Mouse (Mus musculus) embryonic stem cell, embryonic (primary cell): ENCODE measurements at regions not wholly inside any gene's neighbourhood (a gene's known extent, or its start where the extent isn't known, plus 50 kb on each side); places are given as distances from the start of the nearest gene placed in this dataset.

ENCODE experiments used
- CTCF ChIA-PET, 4 experiments: fragments of 300-600 bp in 2 of 4; fragments of 350-600 bp in 2 of 4; sonication (Branson Sonifier 250); formaldehyde crosslinking; loops; one replicate each; lab custom pipeline; 2022; ENCODE audit warnings: inconsistent platforms in 2 of 4; lab: Charles Lee
- POLR2A ChIA-PET, 4 experiments: fragments of 300-600 bp in 2 of 4; fragments of 350-600 bp in 2 of 4; sonication (Branson Sonifier 250); formaldehyde crosslinking; loops; one replicate each; lab custom pipeline; 2022; ENCODE audit warnings: antibody characterized with exemption in 4 of 4, inconsistent platforms in 1 of 4; lab: Charles Lee

DNA sequence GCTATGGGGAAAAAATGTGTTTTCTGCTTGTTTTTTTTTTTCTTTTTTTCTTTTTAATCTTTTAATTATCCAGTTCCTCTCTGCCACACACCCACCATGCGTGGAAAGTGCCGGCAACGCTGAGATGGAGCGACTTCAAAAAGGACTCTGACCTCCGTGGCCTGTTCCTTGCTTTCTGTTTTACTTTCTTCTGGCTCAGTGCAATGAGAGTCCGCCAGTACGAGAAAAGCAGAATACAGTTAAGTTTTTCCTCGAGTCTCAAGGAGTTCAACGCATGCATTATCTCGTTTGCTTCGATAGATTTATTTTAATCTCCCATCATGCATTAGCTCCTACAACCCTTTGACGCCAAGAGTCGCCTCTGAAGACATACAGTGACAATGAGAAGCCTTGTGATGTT lies 284.3 kb downstream of the Pmp22 start:
- CTCF ChIA-PET, result interaction anchor here in 3 of 4 experiments (0.7 kb wide), 3 partner anchors 46 to 169 kb away, joined by 3 to 7 read pairs (median 3); no protein-coding TSS in a partner anchor
- POLR2A ChIA-PET, result interaction anchor here in 3 of 4 experiments (0.6 to 0.8 kb wide), 3 partner anchors 240 to 1392 kb away, joined by 3 to 6 read pairs (median 5); no protein-coding TSS in a partner anchor

DNA sequence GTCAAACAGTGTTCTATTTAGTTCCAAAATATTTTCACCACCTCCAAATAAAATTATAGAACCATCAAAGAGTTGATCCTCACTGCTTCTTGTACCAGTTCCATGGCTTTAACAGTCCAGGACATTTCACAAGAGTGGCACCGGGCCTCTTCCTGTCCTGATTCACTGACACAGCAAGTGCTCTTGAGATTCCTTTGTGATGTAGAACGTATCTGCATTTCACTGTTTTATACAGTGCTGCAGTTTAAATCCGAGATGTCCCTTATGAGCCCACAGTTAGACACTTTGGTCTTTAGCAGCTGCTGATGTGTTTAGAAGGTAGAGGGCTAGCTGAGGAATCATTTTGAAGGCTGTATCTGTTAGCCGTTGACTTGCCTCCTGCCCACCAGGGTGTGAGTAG lies 284.8 kb downstream of the Pmp22 start:
- ChIA-PET CTCF (no interaction called here), POLR2A (interaction anchor here in 1 of 4 experiments (0.6 kb wide), 1 partner anchor 240 kb away, joined by 3 read pairs; no protein-coding TSS in a partner anchor)

DNA sequence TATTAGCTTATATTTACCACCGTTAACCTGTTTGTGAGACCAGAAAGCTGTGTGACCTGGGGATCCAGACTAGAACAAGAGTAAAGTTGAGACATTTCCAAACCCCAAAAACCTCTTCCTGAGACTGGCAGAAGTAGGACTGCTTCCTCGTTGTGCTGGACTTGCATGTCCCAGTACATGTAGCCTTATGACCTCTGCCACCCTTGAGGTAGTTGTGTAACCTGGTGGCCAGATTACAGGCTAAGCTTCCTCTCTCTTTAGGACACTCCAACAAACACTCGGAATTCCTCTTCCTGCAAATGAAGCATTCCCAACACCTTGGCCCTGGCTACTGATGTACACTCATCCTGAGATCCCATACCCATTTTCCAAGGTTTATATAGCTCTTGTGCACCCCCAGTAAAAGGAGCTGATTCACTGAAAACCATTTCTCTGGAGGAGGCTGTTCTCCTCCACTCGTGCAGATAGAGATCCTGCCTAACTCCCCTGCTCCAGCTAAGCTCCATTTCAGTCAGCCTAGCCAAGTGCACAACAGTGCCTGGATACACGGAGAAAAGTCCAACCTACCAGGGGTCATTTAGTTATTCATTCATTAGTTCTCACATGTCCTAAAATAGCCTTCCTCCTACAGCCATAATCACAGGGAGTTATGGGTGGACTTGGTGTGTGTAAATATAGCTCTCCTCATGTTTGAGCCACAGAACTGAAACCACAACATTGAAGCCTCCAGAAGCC lies 289.4 kb downstream of the Pmp22 start:
- ChIA-PET CTCF (no interaction called here), POLR2A (interaction anchor here in 1 of 4 experiments (0.8 kb wide), 1 partner anchor 37 kb away, joined by 3 read pairs; no protein-coding TSS in a partner anchor)

DNA sequence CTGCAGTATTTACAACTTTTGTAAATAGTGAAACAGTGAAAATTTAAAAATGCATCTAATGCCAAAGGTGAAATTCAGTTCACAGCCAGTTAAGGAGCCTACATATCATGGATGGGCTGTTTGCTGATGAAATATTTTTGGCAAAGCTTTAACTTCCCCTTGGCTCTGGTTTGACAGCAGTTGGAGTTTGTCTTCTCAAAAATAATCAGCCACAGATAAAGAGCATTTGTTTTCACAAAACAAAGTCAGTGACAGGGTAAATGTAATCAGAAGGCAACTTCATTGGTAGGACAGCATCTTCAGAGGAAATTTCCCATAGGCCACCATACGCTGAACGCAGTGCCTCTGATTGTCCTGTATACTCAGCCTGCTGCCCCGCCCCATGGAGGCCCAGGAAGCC lies 291.6 kb downstream of the Pmp22 start:
- ChIA-PET CTCF (no interaction called here), POLR2A (no interaction called here)

DNA sequence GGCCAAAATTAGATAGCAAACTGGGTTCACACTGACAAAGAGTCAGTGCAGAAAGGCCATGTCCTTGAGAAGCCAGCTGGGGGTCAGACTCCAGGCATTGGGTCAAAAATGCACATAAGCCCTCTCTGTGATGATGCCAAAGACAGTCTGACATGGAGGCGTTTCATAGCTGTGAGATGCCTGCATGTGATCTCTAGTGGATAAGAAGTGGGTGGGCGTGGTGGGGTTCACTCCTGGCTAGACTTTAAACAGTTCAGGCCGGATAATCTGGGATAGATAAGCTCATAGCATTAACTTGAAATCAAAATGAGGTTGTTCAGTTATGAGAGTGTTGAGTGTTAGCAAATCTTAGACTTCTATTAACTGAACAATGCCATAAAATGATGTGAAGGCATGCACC lies 293.3 kb downstream of the Pmp22 start:
- ChIA-PET POLR2A (no interaction called here), CTCF (interaction anchor here in 1 of 4 experiments (0.7 kb wide), 1 partner anchor 189 kb away, joined by 6 read pairs; no protein-coding TSS in a partner anchor)

DNA sequence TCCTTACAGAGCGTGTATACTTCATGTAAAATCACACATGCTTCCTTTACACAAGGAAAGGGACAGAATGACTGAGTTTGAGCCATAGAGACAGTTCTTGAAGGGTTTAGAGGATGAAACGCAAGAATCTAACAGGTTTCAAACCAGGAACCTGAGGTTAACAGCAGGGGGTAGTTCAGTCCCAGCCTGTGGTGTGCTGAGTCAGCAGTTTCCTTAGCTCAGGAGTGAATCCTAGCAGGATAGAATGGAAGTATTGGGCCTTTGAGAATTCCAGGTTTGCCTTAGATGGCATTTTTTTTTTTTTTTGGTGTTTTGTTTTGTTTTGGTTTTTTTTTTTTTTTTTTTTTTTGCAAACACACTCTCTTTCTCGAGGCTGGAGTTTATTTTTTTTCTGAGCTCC lies 295.5 kb downstream of the Pmp22 start:
- ChIA-PET POLR2A (interaction anchor here in 2 of 4 experiments (0.6 to 0.7 kb wide), 3 partner anchors 62 to 723 kb away, joined by 4 to 11 read pairs (median 5); no protein-coding TSS in a partner anchor), CTCF (interaction anchor here (0.6 to 0.7 kb wide), 5 partner anchors 32 to 1065 kb away, joined by 3 to 5 read pairs (median 3); no protein-coding TSS in a partner anchor)

DNA sequence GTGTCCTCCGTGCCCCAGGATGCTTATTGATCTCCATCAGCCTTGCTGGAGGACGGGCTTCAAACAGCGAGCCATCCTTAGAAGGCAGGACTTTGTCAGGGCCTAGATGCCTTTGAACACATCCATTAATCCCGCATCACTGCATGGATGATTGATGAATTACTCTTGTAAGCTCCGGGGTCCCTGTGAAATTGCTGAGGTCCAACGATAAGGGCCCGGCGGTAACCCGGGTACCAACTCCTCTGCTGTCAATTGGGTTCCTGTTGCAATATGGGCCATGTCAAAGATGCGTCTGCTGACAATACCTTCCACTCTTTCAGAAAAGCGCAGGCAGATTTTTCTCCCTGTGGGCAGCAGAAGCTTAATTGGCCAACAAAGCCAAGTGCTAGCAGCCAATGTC lies 297.0 kb downstream of the Pmp22 start:
- ChIA-PET CTCF (interaction anchor here in 3 of 4 experiments (0.7 to 1.6 kb wide), 4 partner anchors 21 to 388 kb away, joined by 3 to 7 read pairs (median 4); no protein-coding TSS in a partner anchor), POLR2A (interaction anchor here in 1 of 4 experiments (0.6 kb wide), 1 partner anchor 1247 kb away, joined by 9 read pairs; no protein-coding TSS in a partner anchor)

DNA sequence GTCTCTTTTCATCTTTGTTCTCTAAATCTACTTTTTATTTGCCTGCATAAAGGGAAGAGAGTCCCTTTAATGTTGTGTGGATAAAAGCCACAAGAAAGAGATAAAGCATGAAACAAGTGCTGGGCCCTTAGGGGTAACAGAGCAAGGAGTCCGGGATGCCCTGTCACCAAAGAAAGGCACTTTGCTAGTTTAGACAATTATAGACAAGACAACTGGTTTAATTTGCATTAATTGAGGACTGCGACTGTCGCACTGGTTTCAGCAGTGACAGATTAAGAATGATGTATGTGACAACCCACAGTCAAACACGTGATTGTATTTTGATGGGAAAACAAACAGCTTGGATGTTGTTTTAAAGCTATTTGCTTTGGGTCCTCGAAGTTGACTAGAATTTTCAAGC lies 325.0 kb downstream of the Pmp22 start:
- ChIA-PET POLR2A (interaction anchor here in 2 of 4 experiments (2.0 to 2.1 kb wide), 2 partner anchors 80 to 183 kb away, joined by 4 to 5 read pairs; no protein-coding TSS in a partner anchor), CTCF (no interaction called here)

DNA sequence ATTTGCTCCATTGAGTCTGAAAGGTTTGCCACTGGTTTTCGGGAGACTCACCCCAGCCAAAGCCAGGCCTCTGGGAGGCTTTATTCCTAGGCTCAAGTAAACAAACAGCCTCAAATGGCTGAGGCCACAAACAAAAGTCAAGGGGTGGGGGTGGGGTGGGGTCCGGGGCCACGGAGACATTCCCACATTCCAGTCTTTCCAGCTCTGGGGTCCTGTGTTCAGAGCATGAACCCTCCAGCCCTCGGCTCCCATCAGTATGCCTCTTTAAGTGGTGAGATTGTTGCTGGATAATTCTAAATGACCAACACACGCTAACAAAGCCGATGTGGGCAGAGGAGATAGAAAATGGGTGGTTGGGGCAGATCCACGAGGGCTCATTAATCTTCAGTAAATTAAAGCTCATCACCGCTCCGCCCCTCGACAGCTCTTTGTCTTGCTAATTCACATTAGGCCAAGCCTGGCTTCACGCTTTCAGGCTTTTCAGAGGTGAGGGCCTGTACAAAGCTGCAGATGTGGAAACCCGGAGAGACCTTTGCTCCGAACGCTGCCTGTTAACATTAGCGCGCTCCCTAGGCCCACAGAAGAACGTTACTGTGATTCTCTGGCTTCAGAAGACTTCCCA lies 326.2 kb downstream of the Pmp22 start:
- POLR2A ChIA-PET, result interaction anchor here (0.6 to 2.1 kb wide), 21 partner anchors 8 to 849 kb away, joined by 3 to 7 read pairs (median 3); partner anchors contain the start of gene Tvp23b (in 1 of the 4)
- CTCF ChIA-PET, result interaction anchor here in 1 of 4 experiments (0.6 kb wide), 1 partner anchor 191 kb away, joined by 3 read pairs; no protein-coding TSS in a partner anchor

DNA sequence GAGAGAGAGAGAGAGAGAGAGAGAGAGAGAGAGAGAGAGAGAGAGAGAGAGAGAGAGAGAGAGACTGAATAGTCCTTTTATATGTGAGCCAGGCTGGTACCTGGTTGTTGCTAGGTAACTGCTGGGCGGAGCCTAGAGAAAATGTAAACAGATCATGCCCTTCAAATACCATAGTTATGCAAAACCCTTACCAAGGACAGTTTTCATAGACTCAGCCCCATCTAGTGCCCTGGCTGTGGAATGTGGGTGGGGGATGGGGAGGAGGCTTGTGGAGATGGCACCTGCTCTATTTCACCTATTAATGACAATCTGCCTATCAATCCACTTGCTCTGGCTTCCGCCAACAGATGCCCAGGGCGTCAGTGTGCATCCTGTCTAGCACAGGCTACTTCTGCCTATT lies 327.6 kb downstream of the Pmp22 start:
- ChIA-PET POLR2A (interaction anchor here in 1 of 4 experiments (0.6 kb wide), 1 partner anchor 21 kb away, joined by 3 read pairs; no protein-coding TSS in a partner anchor), CTCF (no interaction called here)

DNA sequence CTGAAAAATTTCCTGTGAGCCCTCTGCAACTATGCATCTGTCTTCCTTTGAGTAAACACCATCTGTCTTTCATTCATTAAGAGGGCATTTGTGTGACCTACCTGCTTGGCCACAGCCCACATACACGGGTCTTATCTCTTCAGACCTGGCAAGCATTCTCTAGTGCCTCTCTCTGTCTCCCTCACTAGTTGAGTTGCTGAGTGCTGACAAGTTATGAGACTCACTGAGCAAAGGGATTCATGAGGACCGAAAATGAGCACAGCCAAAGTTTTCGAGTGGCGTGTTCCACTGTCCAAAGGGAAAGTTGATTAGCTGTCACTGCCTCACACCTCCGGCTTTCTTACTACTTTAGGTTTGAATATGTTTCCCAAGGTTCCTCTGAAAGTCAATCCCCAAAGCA lies 328.5 kb downstream of the Pmp22 start:
- ChIA-PET POLR2A (no interaction called here), CTCF (no interaction called here)

DNA sequence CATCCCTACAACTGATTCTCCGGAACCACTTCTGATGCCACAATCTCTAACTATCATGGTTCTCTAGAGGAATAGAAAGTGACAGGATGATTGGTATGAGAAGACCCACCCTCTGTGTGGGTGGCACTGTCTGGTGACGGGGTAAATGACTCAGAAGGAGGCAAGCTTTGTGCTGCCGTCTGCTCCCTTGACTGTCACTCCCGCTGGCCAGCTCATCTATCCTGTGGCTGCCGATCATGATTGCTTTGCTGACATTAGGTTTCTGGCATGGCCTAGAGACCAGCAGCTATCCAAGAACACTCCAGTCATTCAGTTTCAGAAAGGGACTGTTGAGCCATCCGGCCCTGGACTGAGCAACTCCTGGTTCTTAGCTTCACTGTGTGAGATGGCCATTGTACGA lies 331.4 kb downstream of the Pmp22 start:
- POLR2A ChIA-PET, result interaction anchor here in 1 of 4 experiments (1.5 kb wide), 1 partner anchor 13 kb away, joined by 4 read pairs; no protein-coding TSS in a partner anchor
- CTCF ChIA-PET, result no interaction called here

DNA sequence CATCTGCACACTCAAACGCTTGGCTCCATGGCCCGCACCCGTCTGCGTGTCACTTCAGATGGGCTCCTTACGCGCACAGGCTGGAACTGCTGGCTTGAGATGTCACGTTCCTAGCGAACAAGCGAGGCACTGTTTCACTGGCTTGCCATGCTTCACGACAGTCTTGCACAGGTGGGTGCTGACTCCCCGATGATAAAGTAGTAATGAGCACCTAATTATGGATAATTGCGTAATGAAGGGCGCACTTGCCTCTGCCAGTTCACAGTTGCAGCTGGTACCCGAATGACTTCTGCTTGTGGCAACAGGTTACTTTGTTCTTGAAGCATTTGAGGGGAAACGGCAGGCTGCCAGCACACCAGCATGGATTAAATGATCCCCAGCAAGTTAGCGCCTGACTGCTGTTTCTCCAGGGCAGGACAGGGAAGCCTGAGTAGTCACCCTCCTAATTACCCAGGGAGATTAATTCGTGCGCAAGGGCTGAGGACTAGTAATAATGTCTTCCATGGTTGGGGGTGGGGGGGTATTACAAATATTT lies 335.1 kb downstream of the Pmp22 start:
- ChIA-PET CTCF (no interaction called here), POLR2A (no interaction called here)

DNA sequence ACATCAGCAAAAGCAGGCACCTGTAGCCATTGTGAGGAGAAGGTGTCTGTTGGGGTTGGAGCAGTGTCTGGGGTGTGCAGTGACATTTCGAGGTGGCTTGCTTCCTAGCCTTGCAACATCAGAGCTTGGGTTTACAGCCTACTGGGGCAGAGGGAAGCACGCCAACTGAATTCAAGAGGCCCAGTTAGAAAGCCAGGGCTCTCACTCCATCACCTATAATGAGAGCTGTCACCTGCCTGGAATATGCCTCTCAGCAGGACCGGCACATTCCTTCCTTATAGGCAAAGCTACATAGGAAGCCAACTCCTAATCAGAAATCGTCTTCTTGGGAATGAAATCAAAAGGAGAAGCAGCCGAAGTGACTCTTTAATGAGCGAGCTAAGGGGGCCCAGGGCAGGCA lies 337.2 kb downstream of the Pmp22 start:
- ChIA-PET CTCF (no interaction called here), POLR2A (interaction anchor here in 1 of 4 experiments (1.4 to 1.7 kb wide), 2 partner anchors 11 kb away, joined by 4 read pairs; no protein-coding TSS in a partner anchor)

DNA sequence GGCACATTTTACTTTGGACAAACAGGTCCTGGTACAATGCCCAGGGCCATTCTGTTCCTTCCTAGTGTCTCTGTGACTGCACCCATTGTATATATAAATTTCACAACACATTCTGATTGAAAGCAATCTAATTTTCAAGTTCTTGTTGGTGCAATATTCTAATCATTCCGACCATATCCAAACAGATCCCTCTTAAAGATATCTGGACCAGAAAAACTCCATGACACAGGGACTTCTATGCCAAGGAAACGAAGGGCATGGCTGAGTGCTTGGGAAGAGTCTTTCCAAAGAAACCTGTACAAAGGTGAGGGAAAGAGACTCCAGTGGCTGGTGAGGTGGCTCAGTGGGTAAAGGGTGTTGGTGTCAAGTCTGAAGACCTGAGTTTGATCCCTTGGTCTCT lies 337.8 kb downstream of the Pmp22 start:
- CTCF ChIA-PET, result no interaction called here
- POLR2A ChIA-PET, result interaction anchor here in 1 of 4 experiments (1.4 to 1.7 kb wide), 2 partner anchors 10 to 11 kb away, joined by 4 read pairs; no protein-coding TSS in a partner anchor

DNA sequence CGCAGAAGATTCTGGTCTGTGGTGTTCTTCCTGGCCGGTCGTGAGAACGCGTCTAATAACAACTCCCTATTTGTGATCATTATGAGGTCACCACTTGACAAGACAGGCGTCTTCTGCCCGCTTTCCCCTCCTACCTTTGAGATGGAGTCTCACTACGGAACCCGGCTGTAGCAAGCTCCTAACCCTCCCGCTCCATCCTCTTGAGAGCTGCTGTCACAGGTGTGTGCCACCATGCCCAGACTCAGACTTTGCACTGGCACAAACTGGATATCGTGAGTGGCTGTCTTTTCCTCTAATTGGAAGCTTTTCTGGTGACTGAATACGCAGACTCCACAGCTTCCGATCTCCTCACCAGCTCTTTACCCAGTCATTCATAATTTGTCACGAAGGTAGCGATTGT lies 346.0 kb downstream of the Pmp22 start:
- ChIA-PET CTCF (no interaction called here), POLR2A (interaction anchor here in 1 of 4 experiments (0.9 kb wide), 1 partner anchor 12 kb away, joined by 4 read pairs; no protein-coding TSS in a partner anchor)

DNA sequence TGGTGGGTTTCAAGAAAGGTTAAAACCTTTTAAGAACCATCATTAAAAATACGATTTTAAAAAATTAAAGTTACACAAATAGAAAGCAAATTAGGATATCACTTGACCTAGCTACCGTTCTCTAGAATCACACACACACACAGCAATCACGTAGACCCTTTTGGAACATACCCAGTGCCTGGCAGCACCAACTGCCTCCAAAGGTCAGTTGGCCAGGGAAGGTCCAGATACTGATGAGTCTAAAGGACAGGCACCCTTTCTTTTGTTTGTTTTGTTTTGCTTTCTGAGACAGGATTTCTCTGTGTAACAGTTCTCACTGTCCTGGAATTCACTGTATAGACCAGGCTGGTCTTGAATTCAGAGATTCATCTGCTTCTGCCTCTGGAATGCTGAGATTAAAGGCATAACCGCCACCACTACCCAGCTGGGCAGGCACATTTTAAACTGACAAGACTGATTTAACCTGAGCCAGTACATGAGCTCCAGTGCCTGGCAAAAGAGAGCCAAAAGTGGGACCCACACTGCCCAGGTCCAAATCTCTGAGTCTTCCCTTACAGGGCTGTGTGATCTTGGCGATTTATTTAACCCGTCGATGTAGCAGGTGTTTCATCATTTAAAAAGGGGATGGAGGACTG lies 353.0 kb downstream of the Pmp22 start:
- ChIA-PET POLR2A (no interaction called here), CTCF (no interaction called here)

DNA sequence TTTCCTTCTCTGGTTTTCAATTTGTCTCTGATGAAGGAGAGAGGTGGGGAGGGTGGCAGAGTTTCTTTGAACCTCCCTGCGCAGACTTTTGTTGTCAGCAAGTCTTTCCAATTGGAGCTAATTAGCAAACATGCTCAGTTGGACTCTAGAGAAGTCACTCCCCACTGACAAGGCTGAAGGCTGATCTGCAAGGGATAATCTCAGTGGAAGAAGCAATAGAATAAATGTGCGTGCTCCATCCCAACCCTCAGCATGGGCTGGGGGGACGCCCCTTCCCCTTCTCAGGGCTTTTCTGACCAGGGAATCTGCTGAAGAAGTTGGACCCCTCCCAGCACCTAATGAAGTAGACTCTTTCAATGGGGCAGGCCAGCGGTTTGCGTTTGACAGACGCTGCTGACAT lies 353.8 kb downstream of the Pmp22 start:
- POLR2A ChIA-PET, result no interaction called here
- CTCF ChIA-PET, result no interaction called here
